Mouse (Mus musculus) T-cell, adult 2 months (primary cell): ENCODE results near the gene Gabrg3.

Experiments used
- DNase-seq: peaks from one replicate; pipeline ENCODE4 v3.0.0; 2022; ENCODE audit warnings: low spot score

The Gabrg3 gene

GRCm38 (mm10) chr7:57386517-57387340 is at the start of gene Gabrg3:
Gene Gabrg3 (minus strand): TSS chr7:57387188.
- DNase-seq: no peak

DNA sequence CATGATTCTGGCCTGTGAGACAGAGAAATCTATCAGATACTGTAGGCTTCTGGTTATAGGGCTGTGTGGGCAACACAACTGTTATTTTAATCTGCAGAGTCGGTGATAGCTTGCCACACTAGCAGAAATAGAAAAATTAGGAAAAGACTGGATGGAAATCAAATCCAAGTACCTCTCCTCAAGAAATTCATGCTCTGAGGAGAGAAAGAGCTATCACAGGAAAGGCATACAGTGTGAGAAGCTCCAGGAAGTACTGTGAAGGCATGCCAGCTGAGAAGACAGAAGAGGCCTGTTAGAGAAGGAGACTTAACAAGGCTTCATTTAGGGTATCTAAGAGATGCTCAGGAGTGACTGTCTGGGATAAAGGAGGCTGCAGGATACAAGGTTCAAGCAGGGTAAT is 35.7 kb upstream of the Gabrg3 start:
- no peak for DNase-seq

DNA sequence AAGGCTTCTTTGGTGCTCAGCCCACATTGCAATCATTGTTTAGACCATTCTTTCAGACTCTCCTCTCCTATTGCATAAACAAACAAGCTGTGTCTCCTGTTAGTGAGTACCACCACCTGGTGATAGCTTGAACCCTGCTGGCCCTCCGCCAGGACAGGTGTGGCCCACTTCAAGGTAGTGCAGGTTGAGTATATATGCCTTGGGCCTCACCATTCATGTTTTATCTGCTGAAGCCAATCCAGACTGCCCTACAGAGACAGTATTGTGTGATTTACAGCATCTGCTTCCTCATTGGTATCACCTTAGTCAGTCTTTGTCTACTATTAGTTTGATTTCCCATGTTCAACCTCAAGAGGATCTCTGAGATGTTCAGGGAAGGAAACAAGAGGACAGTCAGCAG is 34.1 kb upstream of the Gabrg3 start:
- DNase-seq: no peak

- no peak for DNase-seq
Observed at GRCm38 (mm10) chr7:57419392-57419791, 32.4 kb upstream of the Gabrg3 start, which contains the start of gene Gabrb3. Gene Gabrb3 (plus strand): TSS chr7:57419692.

DNA sequence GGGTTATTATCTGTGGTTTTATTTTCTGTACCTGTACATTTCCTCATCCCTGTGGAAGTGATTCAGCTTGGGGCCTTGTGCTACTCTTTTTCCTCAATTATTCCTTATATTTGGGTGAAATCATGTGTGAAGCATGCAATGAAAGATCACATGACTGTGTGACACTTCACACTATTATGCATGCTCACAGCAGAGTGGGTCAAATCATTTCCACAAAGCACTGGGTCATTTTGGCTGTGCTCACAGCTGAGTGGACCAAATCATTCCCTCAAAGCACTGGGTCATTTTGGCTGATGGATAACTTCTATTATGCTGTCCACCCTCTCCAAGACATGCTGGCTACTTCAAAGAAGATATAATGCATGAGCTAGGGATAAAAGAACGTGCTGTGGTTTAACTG is 25.9 kb upstream of the Gabrg3 start:
- DNase-seq: no peak

- DNase-seq: no peak
Observed at GRCm38 (mm10) chr7:57411163-57411562, 24.2 kb upstream of the Gabrg3 start.

GRCm38 (mm10) chr7:57393551-57393950 is 6.6 kb upstream of the Gabrg3 start:
- no peak for DNase-seq

GRCm38 (mm10) chr7:57390046-57390445 is 3.1 kb upstream of the Gabrg3 start:
- DNase-seq: no peak

DNA sequence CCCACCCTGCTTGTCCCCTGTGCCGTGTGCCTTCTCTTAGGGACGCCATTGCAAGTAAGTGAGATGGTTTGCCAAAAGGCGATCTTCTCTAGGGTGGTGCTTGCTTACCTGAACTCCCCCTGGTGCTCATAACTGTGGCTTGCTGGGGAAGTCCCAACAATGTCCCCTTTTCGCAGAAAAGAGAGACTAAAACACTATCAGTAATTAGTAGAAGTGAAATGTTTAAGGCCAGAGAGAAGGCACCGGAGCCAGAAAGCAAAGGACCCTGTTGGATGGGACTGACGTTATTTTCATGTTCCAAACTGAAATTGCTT is 310 bp upstream of the Gabrg3 start:
- DNase-seq: no peak

DNA sequence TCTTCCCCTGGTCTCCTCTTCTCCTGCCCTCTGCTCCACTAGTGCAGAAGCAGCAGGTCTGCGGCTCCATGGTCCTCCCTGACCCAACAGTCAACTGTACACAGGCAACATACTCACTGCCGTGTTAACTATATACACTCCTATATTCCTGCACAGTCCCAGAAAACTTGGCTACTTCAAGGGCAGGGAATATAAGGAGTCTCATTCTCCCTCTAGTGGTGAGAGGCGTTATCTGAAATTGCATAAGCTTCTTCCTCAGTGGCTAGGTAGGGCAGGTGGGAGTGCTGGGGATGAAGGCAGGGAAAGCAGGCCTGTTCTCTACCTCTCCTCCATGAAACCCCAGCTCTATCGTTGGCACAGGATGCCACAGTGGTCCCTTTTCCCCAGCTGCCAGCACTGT is 2.9 kb downstream of the Gabrg3 start:
- DNase-seq: no peak

GRCm38 (mm10) chr7:57366013-57366390 is 21.0 kb downstream of the Gabrg3 start:
- no peak for DNase-seq

- no peak for DNase-seq
Observed at GRCm38 (mm10) chr7:57365134-57366012, 21.6 kb downstream of the Gabrg3 start.

DNA sequence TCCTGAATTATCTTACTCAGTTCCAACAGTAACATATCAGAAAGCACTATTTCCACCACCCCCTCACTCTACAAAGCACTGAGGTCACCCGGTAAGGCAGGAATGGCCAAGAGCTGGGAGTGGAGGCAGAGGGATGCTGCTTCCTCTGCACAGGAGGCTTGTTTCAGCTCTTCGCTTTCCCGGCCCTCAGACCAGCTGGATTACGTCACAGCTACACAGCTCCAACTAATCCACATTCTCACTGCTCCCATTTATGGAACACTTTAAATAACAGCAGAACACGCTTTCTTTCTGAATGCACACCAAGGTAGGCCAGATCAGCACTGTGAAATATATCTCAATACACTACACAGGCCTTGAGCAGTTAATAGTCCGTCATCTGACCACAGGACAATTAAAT is 23.2 kb downstream of the Gabrg3 start:
- no peak for DNase-seq

- no peak for DNase-seq
Observed at GRCm38 (mm10) chr7:57357871-57358540, 29.0 kb downstream of the Gabrg3 start.

- DNase-seq: no peak
Observed at GRCm38 (mm10) chr7:57356565-57357301, 30.3 kb downstream of the Gabrg3 start.

DNA sequence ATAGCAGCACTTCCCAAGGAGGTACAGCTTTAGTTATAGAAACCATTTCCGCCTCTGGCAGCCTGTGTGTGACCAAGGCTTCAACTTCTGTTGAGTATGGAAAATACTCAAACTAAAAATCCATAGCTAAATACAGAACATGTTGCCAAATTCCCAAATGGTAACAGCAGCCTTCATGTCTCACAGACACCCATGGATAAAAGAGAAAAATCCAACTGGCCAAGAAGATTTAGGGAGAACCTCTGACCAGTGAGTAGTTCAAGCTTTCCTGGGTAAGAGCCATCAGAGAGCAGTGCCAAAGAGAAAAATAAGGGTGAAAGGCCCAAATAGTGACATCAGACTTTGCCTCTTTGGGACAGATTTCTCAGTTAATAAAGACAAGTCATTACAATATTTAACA is 38.2 kb downstream of the Gabrg3 start:
- DNase-seq: no peak

- no peak for DNase-seq
Observed at GRCm38 (mm10) chr7:57341910-57342309, 45.1 kb downstream of the Gabrg3 start.

DNA sequence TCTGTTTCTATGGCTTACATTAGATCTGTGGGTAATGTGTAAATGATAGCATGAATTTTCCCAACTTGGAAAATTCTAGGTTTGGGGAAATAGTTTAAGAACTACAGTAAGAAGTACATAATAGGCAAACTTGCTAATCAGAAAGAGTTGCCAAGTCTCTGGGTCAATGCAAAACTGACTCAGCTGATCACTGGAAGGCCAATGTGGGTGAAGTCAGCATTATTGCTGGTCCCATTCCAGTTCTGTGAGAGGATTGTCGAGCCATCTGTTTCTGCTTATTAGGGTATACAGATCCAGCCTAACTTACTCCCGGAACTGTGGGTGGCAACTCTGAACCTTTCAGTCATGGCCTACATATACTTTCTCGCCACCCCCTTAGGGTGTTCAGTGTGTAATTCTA is 55.8 kb downstream of the Gabrg3 start:
- no peak for DNase-seq

- no peak for DNase-seq
Observed at GRCm38 (mm10) chr7:57330240-57330639, 56.7 kb downstream of the Gabrg3 start.

DNA sequence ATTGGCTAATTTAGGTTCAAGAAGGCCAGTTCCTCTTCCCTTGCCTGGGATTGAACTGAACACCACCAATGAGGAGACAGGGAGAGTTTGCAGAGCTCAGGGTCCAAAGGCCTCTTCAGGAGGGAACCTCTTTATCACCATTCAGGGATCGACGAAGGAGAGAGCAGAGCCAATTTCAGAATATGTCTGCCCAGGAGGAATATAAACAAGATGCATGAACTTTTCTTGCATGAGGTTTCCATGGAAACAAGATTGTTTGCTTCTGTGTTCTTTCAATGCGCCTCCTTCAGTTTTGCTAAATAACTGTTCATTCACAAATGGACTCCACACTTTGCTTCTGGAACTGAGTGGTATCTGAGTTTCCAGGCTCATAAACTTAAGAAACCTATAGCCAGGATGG is 62.5 kb downstream of the Gabrg3 start:
- DNase-seq: no peak

DNA sequence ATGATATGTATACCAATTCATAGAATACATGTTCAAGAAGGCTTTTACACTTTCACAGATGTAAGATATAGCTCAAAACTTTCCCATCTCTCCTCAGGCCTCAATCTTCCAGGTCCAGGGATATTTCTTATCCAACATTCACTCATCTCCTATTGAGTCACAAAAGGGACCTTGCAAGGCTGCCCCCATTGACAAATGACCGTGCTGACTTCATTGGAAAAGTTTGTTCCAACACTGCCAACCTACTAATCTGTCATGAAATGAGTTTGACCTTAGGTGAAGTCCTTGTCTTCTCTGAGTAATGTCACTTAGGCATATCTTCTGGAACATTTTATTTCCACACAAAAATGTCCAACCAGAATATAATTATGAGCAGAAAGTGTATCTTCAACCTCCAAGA is 64.9 kb downstream of the Gabrg3 start:
- no peak for DNase-seq

GRCm38 (mm10) chr7:57314971-57315370 is 72.0 kb downstream of the Gabrg3 start:
- DNase-seq: no peak
